Comparison of ENCODE assay signal across 8 mouse cellular contexts in the genomic region with DNA sequence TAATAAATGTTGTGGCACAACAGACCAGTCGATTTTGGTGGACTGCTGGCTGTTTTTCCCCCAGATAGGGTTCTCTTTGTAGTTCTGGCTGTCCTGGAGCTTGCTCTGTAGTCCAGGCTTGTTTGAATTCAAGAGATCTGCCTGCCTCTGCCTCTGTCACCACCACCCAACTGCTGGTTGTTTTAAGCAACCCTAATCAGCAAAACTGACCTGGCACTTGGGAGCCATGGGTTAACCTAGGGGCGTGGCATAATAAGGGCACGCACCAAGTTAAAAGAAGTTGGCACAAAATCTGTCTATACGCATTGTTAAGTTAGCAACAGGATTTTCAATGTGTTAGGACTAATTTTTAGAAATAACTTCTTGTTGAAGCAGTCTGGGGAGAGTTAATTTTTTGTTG. TPM values are rescaled to one million over a fixed set of nuclear protein-coding genes. Genes with fewer than 3 reads are reported as not detected.
A peak's percentile ranks its signal among the peaks of the same experiment; 100 is the strongest.
DNase-seq lines count a peak whose midpoint lies in the region; ATAC-seq and TF ChIP-seq lines count a peak whose summit lies in the region.

No protein-coding gene starts in this region.

- peak overlapping the region; percentile 82 for H3K27ac ChIP-seq in heart, embryonic 11.5 days (ENCODE audit: low read depth, low read length)
- no peak overlapping the region; the same call in 1 of the 2 replicates for H3K27ac ChIP-seq in ES-E14 (ENCODE audit: insufficient read depth, low read depth, low read length, poor library complexity, severe bottlenecking)
- peak overlapping the region; percentile 83 for H3K27ac ChIP-seq in heart, postnatal 0 days (ENCODE audit: low read depth)
- H3K27ac ChIP-seq in midbrain, embryonic 11.5 days (ENCODE audit: low read depth, low read length): no peak overlapping the region

- peaks cover 9% of the 10 kb centered on the region for H3K4me1 ChIP-seq in heart, embryonic 11.5 days (ENCODE audit: control insufficient read depth, insufficient read depth, low read length)
- H3K4me1 ChIP-seq in ES-E14 (ENCODE audit: control insufficient read depth in 2 of 2, insufficient read depth in 2 of 2, low read length in 2 of 2, poor library complexity in 1 of 2): peaks cover 2 to 3% of the 10 kb centered on the region in 2 experiments; a peak in 1 of 4 replicates
- H3K4me1 ChIP-seq in heart, postnatal 0 days (ENCODE audit: control insufficient read depth, insufficient read depth): peaks cover 17% of the 10 kb centered on the region
- H3K4me1 ChIP-seq in midbrain, embryonic 11.5 days (ENCODE audit: control insufficient read depth, insufficient read depth, low read length): peaks cover 6% of the 10 kb centered on the region; the same call in 1 of the 2 replicates

- H3K4me3 ChIP-seq in heart, embryonic 11.5 days (ENCODE audit: low read depth, low read length): peak overlapping the region; percentile 99
- peak overlapping the region; percentile 70 to 78; a peak in 3 of 4 replicates for H3K4me3 ChIP-seq in ES-E14 (ENCODE audit: insufficient read depth in 1 of 2, low read depth in 1 of 2, low read length in 2 of 2, poor library complexity in 1 of 2, severe bottlenecking in 1 of 2)
- H3K4me3 ChIP-seq in heart, postnatal 0 days (ENCODE audit: low read depth, low read length): peak overlapping the region; percentile 91
- peak overlapping the region; percentile 98; the same call in 1 of the 2 replicates for H3K4me3 ChIP-seq in midbrain, embryonic 11.5 days (ENCODE audit: low read depth, low read length)

- TF ChIP-seq CTCF in heart, postnatal 0 days (IDR thresholded peaks at IDR 0.05; ENCODE audit: low read depth): no peak

- H3K9me3 ChIP-seq in heart, embryonic 11.5 days (replicated peaks; ENCODE audit: control insufficient read depth, low read length): no peaks in the 10 kb centered on the region
- no peaks in the 10 kb centered on the region for H3K9me3 ChIP-seq in ES-E14 (ENCODE audit: control insufficient read depth, insufficient read depth, low read depth, low read length)
- no peaks in the 10 kb centered on the region for H3K9me3 ChIP-seq in heart, postnatal 0 days (replicated peaks; ENCODE audit: control insufficient read depth, low read length)
- H3K9me3 ChIP-seq in midbrain, embryonic 11.5 days (ENCODE audit: control insufficient read depth, low read length): no peaks in the 10 kb centered on the region

- intact Hi-C loops in heart, postnatal 25 days (cut with DNase I): loop anchor here (10.0 kb wide), 1 partner anchor 190 kb away; no protein-coding TSS in a partner anchor
- intact Hi-C loops in left cerebral cortex, postnatal 14 days (cut with DNase I): loop anchor here (5.0 kb wide), 1 partner anchor 47 kb away; no protein-coding TSS in a partner anchor

- no peaks in the 10 kb centered on the region for H3K27me3 ChIP-seq in heart, embryonic 11.5 days (ENCODE audit: control insufficient read depth, insufficient read depth, low read length)
- no peaks in the 10 kb centered on the region for H3K27me3 ChIP-seq in heart, postnatal 0 days (ENCODE audit: control insufficient read depth, insufficient read depth, low read length)
- no peaks in the 10 kb centered on the region for H3K27me3 ChIP-seq in midbrain, embryonic 11.5 days (ENCODE audit: control insufficient read depth, insufficient read depth, low read length)

- ATAC-seq in heart, embryonic 11.5 days (replicated peaks; ENCODE audit: insufficient number of reproducible peaks, low FRiP score, low TSS enrichment): no peak
- ATAC-seq in heart, postnatal 0 days (ENCODE audit: insufficient read depth, low read depth): no peak
- ATAC-seq in midbrain, embryonic 11.5 days (ENCODE audit: low FRiP score): no peak

- WGBS in heart, embryonic 11.5 days (ENCODE audit: insufficient replicate concordance): 85% methylated on average over 4 of the region's 4 CpGs
- 85% methylated on average over 4 of the region's 4 CpGs for WGBS in heart, postnatal 0 days
- 92% methylated on average over 4 of the region's 4 CpGs for WGBS in midbrain, embryonic 11.5 days

- peak overlapping the region; percentile 75 for H3K4me2 ChIP-seq in heart, embryonic 11.5 days
- H3K4me2 ChIP-seq in heart, postnatal 0 days (ENCODE audit: low read depth, low read length): peak overlapping the region; percentile 63
- H3K4me2 ChIP-seq in midbrain, embryonic 11.5 days: peak overlapping the region; percentile 56

- TF ChIP-seq EP300 in heart, postnatal 0 days (IDR thresholded peaks at IDR 0.05; ENCODE audit: low read depth): no peak

- no peak for DNase-seq in heart, postnatal 25 days (ENCODE audit: low spot score)
- DNase-seq in ES-E14 (ENCODE audit: low read depth, low spot score): no peak
- DNase-seq in heart, postnatal 0 days (ENCODE audit: low spot score): no peak
- DNase-seq in midbrain, embryonic 11.5 days (ENCODE audit: low spot score, missing footprints): no peak
- no peak for DNase-seq in layer of hippocampus, postnatal 10 days (ENCODE audit: low spot score in 2 of 2)
- no peak for DNase-seq in adrenal gland, postnatal 25 days
- DNase-seq in left cerebral cortex, postnatal 14 days (ENCODE audit: low spot score in 2 of 2): no peak

- H3K9ac ChIP-seq in heart, embryonic 11.5 days (ENCODE audit: low read depth, low read length): peak overlapping the region; percentile 85
- peak overlapping the region; percentile 88 for H3K9ac ChIP-seq in ES-E14 (ENCODE audit: insufficient read depth, low read depth, low read length, poor library complexity, severe bottlenecking)
- H3K9ac ChIP-seq in heart, postnatal 0 days (replicated peaks; ENCODE audit: low read depth, low read length): peak overlapping the region; percentile 55; the same call in 1 of the 2 replicates
- peak overlapping the region; percentile 85 for H3K9ac ChIP-seq in midbrain, embryonic 11.5 days (ENCODE audit: low read length)

- H3K36me3 ChIP-seq in heart, embryonic 11.5 days (ENCODE audit: control insufficient read depth, insufficient read depth, low read length): no peaks in the 10 kb centered on the region
- H3K36me3 ChIP-seq in ES-E14 (ENCODE audit: control insufficient read depth, insufficient read depth, low read length, poor library complexity, severe bottlenecking): peaks cover 2% of the 10 kb centered on the region; the same call in 1 of the 2 replicates
- H3K36me3 ChIP-seq in heart, postnatal 0 days (replicated peaks; ENCODE audit: control insufficient read depth, insufficient read depth, low read length): no peaks in the 10 kb centered on the region
- H3K36me3 ChIP-seq in midbrain, embryonic 11.5 days (ENCODE audit: control insufficient read depth, insufficient read depth, low read length): no peaks in the 10 kb centered on the region

- in situ Hi-C loops in ES-E14 (cut with MboI; ENCODE audit: low sequenced_read_pairs in 2 of 2, unreplicated experiment in 2 of 2): no loop called here

TF ChIP-seq in ES-E14, 5 proteins besides CTCF, POLR2A, EP300 and RAD21:
- TF ChIP-seq CHD2 (IDR thresholded peaks at IDR 0.05; ENCODE audit: low read depth, low read length) (no peak), ZC3H11A (IDR thresholded peaks at IDR 0.05; ENCODE audit: borderline replicate concordance, low read depth, low read length) (no peak), ZNF384 (IDR thresholded peaks at IDR 0.05; ENCODE audit: low read depth, low read length) (no peak), MAFK (IDR thresholded peaks at IDR 0.05; ENCODE audit: insufficient read depth, low read depth, low read length) (no peak), HCFC1 (IDR thresholded peaks at IDR 0.05; ENCODE audit: borderline replicate concordance, insufficient read depth, low read length) (no peak)

RNA-seq across cellular contexts. Expression of a gene that starts 1.3 kb away (rescaled TPM):
- polyA plus RNA-seq in heart, embryonic 11.5 days (2014; fragmentation: Nextera tagmentation; extraction: Ambion mirVana): 84.1 and 93.7 TPM in 2 replicates
- 10 to 100 TPM; 33.9 to 44.3 TPM for total RNA-seq in heart, postnatal 25 days (2021)
- total RNA-seq in ES-E14 (2012; rRNA removed): 151 and 245 TPM in 2 replicates
- total RNA-seq in heart, postnatal 0 days (2014; rRNA removed; ENCODE audit: low replicate concordance): 33.4 and 38.4 TPM in 2 replicates
- 19.1 and 21.2 TPM in 2 replicates for polyA plus RNA-seq in heart, postnatal 0 days (2015; fragmentation: Nextera tagmentation; extraction: Ambion mirVana)
- 171 and 184 TPM in 2 replicates for polyA plus RNA-seq in midbrain, embryonic 11.5 days (2014; fragmentation: Nextera tagmentation; extraction: Ambion mirVana)
- total RNA-seq in layer of hippocampus, postnatal 10 days (2021): 10 to 100 TPM; 78.0 to 79.1 TPM
- total RNA-seq in adrenal gland, postnatal 25 days (2021): 75.0 and 75.3 TPM in 2 replicates
- total RNA-seq in left cerebral cortex, postnatal 14 days (2021): 10 to 100 TPM; 66.8 to 67.1 TPM

RNA-seq across cellular contexts. Expression of a gene that starts 52.1 kb away (rescaled TPM):
- 23.7 and 26.8 TPM in 2 replicates for polyA plus RNA-seq in heart, embryonic 11.5 days (2014; fragmentation: Nextera tagmentation; extraction: Ambion mirVana)
- 10 to 100 TPM; 33.1 to 36.4 TPM for total RNA-seq in heart, postnatal 25 days (2021)
- total RNA-seq in ES-E14 (2012; rRNA removed): 61.2 and 70.0 TPM in 2 replicates
- total RNA-seq in heart, postnatal 0 days (2014; rRNA removed; ENCODE audit: low replicate concordance): 37.1 and 42.7 TPM in 2 replicates
- 9.2 and 11.4 TPM in 2 replicates for polyA plus RNA-seq in heart, postnatal 0 days (2015; fragmentation: Nextera tagmentation; extraction: Ambion mirVana)
- polyA plus RNA-seq in midbrain, embryonic 11.5 days (2014; fragmentation: Nextera tagmentation; extraction: Ambion mirVana): 31.7 and 34.3 TPM in 2 replicates
- total RNA-seq in layer of hippocampus, postnatal 10 days (2021): 100 to 1,000 TPM; 114 to 120 TPM
- 67.5 and 72.9 TPM in 2 replicates for total RNA-seq in adrenal gland, postnatal 25 days (2021)
- total RNA-seq in left cerebral cortex, postnatal 14 days (2021): 100 to 1,000 TPM; 104 to 108 TPM

Comparison
In these comparisons a context has a peak if more than half of its experiments do, and no peak if none do; other contexts are left out.
1. H3K27ac ChIP-seq: peak in heart, embryonic 11.5 days (single experiment) and heart, postnatal 0 days (single experiment); none in ES-E14 (single experiment) and midbrain, embryonic 11.5 days (single experiment).
2. Peak in every context shown above with its lines, with median percentiles within 50 percentile points of each other: H3K4me2 ChIP-seq, H3K4me3 ChIP-seq and H3K9ac ChIP-seq.